Mouse (Mus musculus): Measurements from ENCODE around the gene Cadm2. TPM values are rescaled to one million over a fixed set of nuclear protein-coding genes. Genes with fewer than 3 reads are reported as not detected.
A peak's percentile ranks its signal among the peaks of the same experiment; 100 is the strongest.

Cadm2 gene
- polyA plus RNA-seq, 1 experiment from 2014 or later: 65.6 TPM

DNA sequence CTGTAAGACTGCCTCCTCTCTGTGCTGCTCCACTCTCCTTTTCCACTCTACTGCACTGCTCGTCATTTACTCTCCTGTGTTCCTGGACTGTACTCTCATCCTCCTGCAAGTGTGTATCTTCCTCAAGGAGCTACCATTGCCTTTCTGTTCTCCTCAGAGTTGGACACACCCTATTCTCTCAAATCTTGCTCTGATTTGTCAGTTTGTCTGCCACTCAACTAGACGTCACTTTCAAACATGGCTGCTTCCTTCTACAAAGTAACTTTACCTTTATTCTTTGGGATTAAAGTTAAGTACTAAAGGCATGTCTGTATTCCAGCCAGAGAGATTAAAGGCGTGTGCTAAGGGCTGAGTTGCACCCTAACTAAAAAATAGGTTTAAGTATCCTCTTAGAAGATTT is 749.5 kb downstream of the Cadm2 start:
- Histone ChIP-seq H3K9me3 (ENCODE audit: control insufficient read depth, low read length) (no peaks in the 10 kb centered on the region), H3K27ac (ENCODE audit: low read depth, low read length) (no peak overlapping the region), H3K9ac (replicated peaks; ENCODE audit: low read depth, low read length) (no peak overlapping the region), H3K4me3 (ENCODE audit: low read depth, low read length) (no peak overlapping the region), H3K27me3 (ENCODE audit: control insufficient read depth, insufficient read depth, low read length) (no peaks in the 10 kb centered on the region), H3K4me2 (ENCODE audit: low read depth, low read length) (no peak overlapping the region), H3K36me3 (ENCODE audit: control insufficient read depth, insufficient read depth, low read length) (no peaks in the 10 kb centered on the region), H3K4me1 (ENCODE audit: control insufficient read depth, insufficient read depth, low read length) (no peaks in the 10 kb centered on the region)
- no peak for ATAC-seq (ENCODE audit: low read depth)
- WGBS: 91% methylated on average over 3 of the region's 3 CpGs

DNA sequence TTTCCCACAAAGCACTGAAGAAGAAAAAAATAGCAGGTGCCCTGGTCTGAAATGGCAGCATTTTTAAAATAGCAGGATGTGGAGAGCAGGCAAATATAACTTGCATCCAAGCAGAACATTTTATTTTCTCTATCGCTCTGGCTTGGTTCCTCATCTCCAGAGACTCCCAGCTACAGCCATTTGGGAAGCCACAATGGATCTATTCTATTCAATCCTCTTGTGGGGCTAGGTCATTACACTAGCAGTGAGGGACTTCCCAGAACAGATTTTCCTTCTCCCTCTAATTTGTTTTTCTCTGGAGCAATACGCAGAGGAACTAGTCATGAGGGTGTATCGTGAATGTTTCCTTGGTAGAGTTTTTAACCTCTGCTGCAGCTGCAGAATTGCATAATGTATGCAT is 769.7 kb downstream of the Cadm2 start:
- Histone ChIP-seq H3K27ac (ENCODE audit: low read depth, low read length) (no peak overlapping the region), H3K9me3 (ENCODE audit: control insufficient read depth, low read length) (no peaks in the 10 kb centered on the region), H3K4me3 (ENCODE audit: low read depth, low read length) (no peak overlapping the region), H3K4me1 (ENCODE audit: control insufficient read depth, insufficient read depth, low read length) (no peaks in the 10 kb centered on the region), H3K9ac (replicated peaks; ENCODE audit: low read depth, low read length) (no peak overlapping the region), H3K4me2 (ENCODE audit: low read depth, low read length) (no peak overlapping the region), H3K27me3 (ENCODE audit: control insufficient read depth, insufficient read depth, low read length) (no peaks in the 10 kb centered on the region), H3K36me3 (ENCODE audit: control insufficient read depth, insufficient read depth, low read length) (no peaks in the 10 kb centered on the region)
- ATAC-seq (ENCODE audit: low read depth): no peak; the same call in 1 of the 2 replicates
- WGBS: 31% methylated on average over 3 of the region's 3 CpGs

DNA sequence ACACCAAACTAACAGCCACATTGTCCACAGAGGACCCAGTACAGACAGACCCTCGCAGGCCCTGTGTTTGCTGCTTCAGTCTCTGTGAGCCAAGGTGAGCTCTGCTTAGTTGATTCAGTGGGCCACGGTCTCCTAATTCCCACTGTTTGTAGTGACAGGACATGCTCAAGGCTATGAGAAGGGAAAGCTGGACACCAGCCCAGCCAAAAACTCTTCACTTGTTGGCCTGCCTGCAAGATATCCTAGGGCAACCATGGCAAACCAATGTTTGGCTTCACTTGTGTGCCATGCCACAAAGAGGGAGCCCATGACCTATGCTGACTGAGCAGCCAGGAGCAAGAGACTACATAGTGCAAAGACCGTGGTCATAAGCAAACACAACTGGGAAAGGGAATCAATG is 795.8 kb downstream of the Cadm2 start:
- H3K27me3 ChIP-seq (ENCODE audit: control insufficient read depth, insufficient read depth, low read length): no peaks in the 10 kb centered on the region
- no peak for ATAC-seq (ENCODE audit: low read depth)
- no peak overlapping the region for H3K9ac ChIP-seq (replicated peaks; ENCODE audit: low read depth, low read length)
- H3K4me1 ChIP-seq (ENCODE audit: control insufficient read depth, insufficient read depth, low read length): no peaks in the 10 kb centered on the region
- no peaks in the 10 kb centered on the region for H3K36me3 ChIP-seq (ENCODE audit: control insufficient read depth, insufficient read depth, low read length)
- H3K4me2 ChIP-seq (ENCODE audit: low read depth, low read length): no peak overlapping the region
- H3K4me3 ChIP-seq (ENCODE audit: low read depth, low read length): no peak overlapping the region
- no peak overlapping the region for H3K27ac ChIP-seq (ENCODE audit: low read depth, low read length)
- 94% methylated on average over 3 of the region's 3 CpGs for WGBS
- H3K9me3 ChIP-seq (ENCODE audit: control insufficient read depth, low read length): no peaks in the 10 kb centered on the region

DNA sequence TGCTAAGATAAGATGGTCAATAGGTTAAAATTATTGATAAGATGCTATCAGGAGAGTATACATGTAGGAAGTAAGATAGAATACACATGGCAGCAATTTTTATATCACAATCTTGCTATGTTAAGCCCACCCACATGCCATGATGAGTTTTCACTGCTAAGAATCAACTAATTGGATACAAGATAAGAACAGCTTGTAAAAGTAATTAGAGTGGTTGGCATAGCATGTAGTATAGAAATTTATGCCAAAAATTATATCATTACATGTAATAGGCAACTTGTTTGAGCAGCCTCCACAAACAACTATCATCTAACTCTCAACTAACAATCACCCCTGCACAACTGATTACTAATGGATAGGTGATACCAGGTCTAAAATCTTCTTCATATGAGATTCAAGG is 809.2 kb downstream of the Cadm2 start:
- no peaks in the 10 kb centered on the region for H3K27me3 ChIP-seq (ENCODE audit: control insufficient read depth, insufficient read depth, low read length)
- ATAC-seq (ENCODE audit: low read depth): no peak
- no peaks in the 10 kb centered on the region for H3K4me1 ChIP-seq (ENCODE audit: control insufficient read depth, insufficient read depth, low read length)
- no peak overlapping the region for H3K27ac ChIP-seq (ENCODE audit: low read depth, low read length)
- no peak overlapping the region for H3K9ac ChIP-seq (replicated peaks; ENCODE audit: low read depth, low read length)
- no peak overlapping the region for H3K4me3 ChIP-seq (ENCODE audit: low read depth, low read length)
- no peaks in the 10 kb centered on the region for H3K36me3 ChIP-seq (ENCODE audit: control insufficient read depth, insufficient read depth, low read length)
- no peaks in the 10 kb centered on the region for H3K9me3 ChIP-seq (ENCODE audit: control insufficient read depth, low read length)
- no peak overlapping the region for H3K4me2 ChIP-seq (ENCODE audit: low read depth, low read length)

DNA sequence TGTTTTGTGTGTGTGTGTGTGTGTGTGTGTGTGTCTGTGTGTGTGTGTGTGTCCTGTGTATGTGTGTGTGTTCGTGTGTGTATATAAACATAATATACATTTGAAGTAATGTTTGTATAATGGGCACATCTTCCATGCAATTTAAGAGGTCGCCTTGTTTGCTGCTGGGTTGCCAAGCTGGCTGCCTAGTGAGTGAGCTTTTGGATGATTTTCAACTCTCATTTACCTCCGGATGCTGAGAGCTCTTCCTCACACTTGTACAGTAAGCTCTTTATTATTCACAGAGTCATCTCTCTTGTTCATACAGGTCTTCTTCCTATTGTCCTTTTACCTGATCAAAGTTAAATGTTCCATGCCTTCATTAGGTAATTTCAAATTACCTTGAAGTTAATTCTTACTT is 822.5 kb downstream of the Cadm2 start:
- no peak overlapping the region for H3K9ac ChIP-seq (replicated peaks; ENCODE audit: low read depth, low read length)
- H3K27me3 ChIP-seq (ENCODE audit: control insufficient read depth, insufficient read depth, low read length): no peaks in the 10 kb centered on the region
- no peaks in the 10 kb centered on the region for H3K9me3 ChIP-seq (ENCODE audit: control insufficient read depth, low read length)
- ATAC-seq (ENCODE audit: low read depth): no peak
- no peak overlapping the region for H3K27ac ChIP-seq (ENCODE audit: low read depth, low read length)
- no peaks in the 10 kb centered on the region for H3K4me1 ChIP-seq (ENCODE audit: control insufficient read depth, insufficient read depth, low read length)
- H3K4me2 ChIP-seq (ENCODE audit: low read depth, low read length): no peak overlapping the region
- no peaks in the 10 kb centered on the region for H3K36me3 ChIP-seq (ENCODE audit: control insufficient read depth, insufficient read depth, low read length)
- no peak overlapping the region for H3K4me3 ChIP-seq (ENCODE audit: low read depth, low read length)
- 78% methylated on average over 3 of the region's 3 CpGs for WGBS

DNA sequence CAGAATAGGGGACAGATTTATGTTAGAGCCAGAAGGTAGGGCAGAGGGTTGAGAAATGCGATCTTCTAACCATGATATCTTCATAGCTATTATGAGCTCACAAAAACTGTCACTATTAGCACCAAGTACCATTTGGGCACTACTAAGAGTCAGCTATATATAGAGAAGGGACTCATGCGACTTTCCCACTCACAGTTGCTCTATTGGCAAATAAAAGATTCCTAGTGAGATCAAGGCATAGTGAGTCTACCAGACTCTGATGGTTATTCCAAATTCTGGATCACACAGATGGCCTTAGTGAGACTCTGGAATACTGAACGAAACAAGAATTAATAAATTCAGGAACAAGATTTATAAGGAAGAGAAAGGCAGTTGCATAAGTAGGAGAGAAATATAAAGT is 827.6 kb downstream of the Cadm2 start:
- Histone ChIP-seq H3K4me2 (ENCODE audit: low read depth, low read length) (no peak overlapping the region), H3K4me1 (ENCODE audit: control insufficient read depth, insufficient read depth, low read length) (no peaks in the 10 kb centered on the region), H3K36me3 (ENCODE audit: control insufficient read depth, insufficient read depth, low read length) (no peaks in the 10 kb centered on the region), H3K9me3 (ENCODE audit: control insufficient read depth, low read length) (no peaks in the 10 kb centered on the region), H3K27me3 (ENCODE audit: control insufficient read depth, insufficient read depth, low read length) (no peaks in the 10 kb centered on the region), H3K9ac (replicated peaks; ENCODE audit: low read depth, low read length) (no peak overlapping the region), H3K27ac (ENCODE audit: low read depth, low read length) (no peak overlapping the region), H3K4me3 (ENCODE audit: low read depth, low read length) (no peak overlapping the region)
- ATAC-seq (ENCODE audit: low read depth): no peak
- WGBS: 88% methylated on average over 3 of the region's 3 CpGs

DNA sequence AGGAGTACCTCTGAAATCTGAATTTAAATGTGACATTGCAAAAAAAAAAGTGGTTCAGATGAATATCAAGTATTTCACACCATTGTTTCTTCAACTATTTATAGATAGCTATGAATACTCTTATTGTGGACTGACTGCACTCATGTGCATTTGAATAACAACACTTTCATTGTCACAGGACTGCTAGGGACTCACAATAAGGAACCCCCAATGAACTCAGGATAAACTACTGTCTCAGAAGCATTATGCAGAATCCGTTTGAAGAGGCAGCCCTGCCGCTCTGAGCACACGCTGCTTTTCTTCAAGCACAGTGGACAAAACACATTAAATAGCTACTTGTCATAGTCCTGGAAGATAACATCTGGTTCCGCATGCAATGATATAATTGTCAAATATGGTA is 848.8 kb downstream of the Cadm2 start:
- Histone ChIP-seq H3K27me3 (ENCODE audit: control insufficient read depth, insufficient read depth, low read length) (no peaks in the 10 kb centered on the region), H3K4me2 (ENCODE audit: low read depth, low read length) (no peak overlapping the region), H3K4me1 (ENCODE audit: control insufficient read depth, insufficient read depth, low read length) (peaks cover 3% of the 10 kb centered on the region; the same call in 1 of the 2 replicates), H3K9me3 (ENCODE audit: control insufficient read depth, low read length) (no peaks in the 10 kb centered on the region), H3K36me3 (ENCODE audit: control insufficient read depth, insufficient read depth, low read length) (no peaks in the 10 kb centered on the region), H3K9ac (replicated peaks; ENCODE audit: low read depth, low read length) (no peak overlapping the region), H3K27ac (ENCODE audit: low read depth, low read length) (no peak overlapping the region), H3K4me3 (ENCODE audit: low read depth, low read length) (no peak overlapping the region)
- ATAC-seq (ENCODE audit: low read depth): no peak
- 32% methylated on average over 4 of the region's 4 CpGs for WGBS

DNA sequence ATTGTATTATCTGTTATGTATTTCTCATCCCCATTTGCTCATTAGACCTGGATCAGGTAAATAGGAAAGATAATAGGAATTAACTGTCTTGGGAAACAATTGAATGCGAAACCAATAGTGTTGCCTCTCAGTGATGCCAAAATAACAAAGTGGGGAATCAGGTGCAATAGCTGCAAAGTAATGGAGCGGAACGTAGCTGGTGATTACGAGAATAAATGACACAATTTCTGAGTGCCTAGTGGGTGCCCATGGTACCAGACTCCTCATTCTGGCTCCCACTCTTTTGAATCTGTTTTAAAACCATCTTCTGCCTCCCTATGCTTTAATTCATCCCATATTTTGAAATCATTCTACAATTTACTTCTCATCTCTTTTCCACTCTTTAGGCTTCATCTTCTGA is 851.2 kb downstream of the Cadm2 start:
- Histone ChIP-seq H3K4me1 (ENCODE audit: control insufficient read depth, insufficient read depth, low read length) (peaks cover 3% of the 10 kb centered on the region; the same call in 1 of the 2 replicates), H3K27ac (ENCODE audit: low read depth, low read length) (no peak overlapping the region), H3K4me2 (ENCODE audit: low read depth, low read length) (no peak overlapping the region), H3K36me3 (ENCODE audit: control insufficient read depth, insufficient read depth, low read length) (no peaks in the 10 kb centered on the region), H3K27me3 (ENCODE audit: control insufficient read depth, insufficient read depth, low read length) (no peaks in the 10 kb centered on the region), H3K9ac (replicated peaks; ENCODE audit: low read depth, low read length) (no peak overlapping the region), H3K9me3 (ENCODE audit: control insufficient read depth, low read length) (no peaks in the 10 kb centered on the region), H3K4me3 (ENCODE audit: low read depth, low read length) (no peak overlapping the region)
- 39% methylated on average over 4 of the region's 4 CpGs for WGBS
- ATAC-seq (ENCODE audit: low read depth): no peak; the same call in 1 of the 2 replicates

DNA sequence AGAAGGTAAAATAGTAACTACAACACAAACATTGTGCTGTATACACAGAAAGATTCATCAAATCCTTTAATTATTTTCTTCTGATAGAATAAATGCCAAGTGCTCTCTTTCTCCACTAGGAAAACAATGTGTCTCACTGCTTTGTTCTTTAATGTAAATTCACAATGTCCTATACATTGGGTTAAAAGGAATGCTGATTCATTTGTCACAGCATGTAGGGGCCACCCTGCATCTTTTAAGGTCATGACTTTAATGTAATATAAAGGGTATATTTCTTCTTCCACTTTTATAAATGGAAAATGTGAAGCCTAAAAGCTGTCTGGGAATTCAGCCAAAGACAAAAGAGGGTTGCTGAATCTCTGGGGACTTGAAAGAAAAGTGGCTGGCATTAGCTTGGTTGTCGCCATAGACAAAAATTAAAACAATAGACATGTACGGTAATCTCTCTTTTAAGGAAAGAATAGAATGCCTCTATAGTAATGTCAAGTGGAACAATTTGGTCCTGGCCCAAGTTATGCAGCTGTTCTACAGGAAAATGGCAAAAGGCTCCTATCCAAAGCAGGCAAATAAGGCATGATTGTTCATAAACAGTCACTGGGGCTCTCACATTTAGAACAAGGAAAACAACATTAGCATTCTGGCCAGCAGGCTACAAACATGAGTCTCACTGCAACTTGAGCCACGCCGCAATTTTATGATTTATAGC is 851.9 kb downstream of the Cadm2 start:
- no peak overlapping the region for H3K4me3 ChIP-seq (ENCODE audit: low read depth, low read length)
- no peak overlapping the region for H3K4me2 ChIP-seq (ENCODE audit: low read depth, low read length)
- no peaks in the 10 kb centered on the region for H3K36me3 ChIP-seq (ENCODE audit: control insufficient read depth, insufficient read depth, low read length)
- H3K27ac ChIP-seq (ENCODE audit: low read depth, low read length): no peak overlapping the region
- peak; percentile 65 for ATAC-seq (ENCODE audit: low read depth)
- H3K9ac ChIP-seq (replicated peaks; ENCODE audit: low read depth, low read length): no peak overlapping the region
- no peaks in the 10 kb centered on the region for H3K9me3 ChIP-seq (ENCODE audit: control insufficient read depth, low read length)
- WGBS: 14% methylated on average over 4 of the region's 4 CpGs
- H3K27me3 ChIP-seq (ENCODE audit: control insufficient read depth, insufficient read depth, low read length): no peaks in the 10 kb centered on the region
- H3K4me1 ChIP-seq (ENCODE audit: control insufficient read depth, insufficient read depth, low read length): peaks cover 3% of the 10 kb centered on the region; the same call in 1 of the 2 replicates

Measured in neural tube, embryonic 14.5 days (tissue).